Mouse (Mus musculus) lung, postnatal 0 days (tissue): ENCODE results near the gene Mrpl27.

Experiments
- CTCF ChIP-seq: IDR thresholded peaks from 2 replicates; pipeline ENCODE4 v1.5.1; 2016; ENCODE audit warnings: antibody characterized with exemption, mild to moderate bottlenecking
- EP300 ChIP-seq: IDR thresholded peaks from 2 replicates; pipeline ENCODE4 v1.6.1; 2016; ENCODE audit warnings: antibody characterized with exemption, mild to moderate bottlenecking, control low read depth

GRCm38 (mm10) chr11:94615494-94615893 is 38.1 kb upstream of the Mrpl27 start:
- TF ChIP-seq CTCF: no peak
- no peak for TF ChIP-seq EP300
